Mouse (Mus musculus) ovary, postnatal 14 days (tissue): ENCODE results near the gene Dhodh.
A peak's percentile ranks its signal among the peaks of the same experiment; 100 is the strongest.

Experiments
- DNase-seq: peaks from one replicate; pipeline ENCODE4 v3.0.0; 2022; ENCODE audit warnings: low spot score

Dhodh gene

GRCm38 (mm10) chr8:109585652-109586051 is 22.8 kb downstream of the Dhodh start:
- DNase-seq, result no peak

GRCm38 (mm10) chr8:109584830-109585229 is 23.6 kb downstream of the Dhodh start:
- DNase-seq, result no peak

- no peak for DNase-seq
Observed at GRCm38 (mm10) chr8:109584293-109584692, 24.2 kb downstream of the Dhodh start.

- no peak for DNase-seq
Observed at GRCm38 (mm10) chr8:109578900-109579301, 29.6 kb downstream of the Dhodh start, which contains the start of gene Hp. TSS of gene Hp (minus strand) at chr8:109579172.

GRCm38 (mm10) chr8:109576311-109576710 is 32.2 kb downstream of the Dhodh start:
- DNase-seq, result no peak

- DNase-seq, result no peak
Observed at GRCm38 (mm10) chr8:109571139-109571538, 37.3 kb downstream of the Dhodh start.

- peak; percentile 99 for DNase-seq
Observed at GRCm38 (mm10) chr8:109565498-109566333, 42.8 kb downstream of the Dhodh start, which contains the start of the genes Dhx38 and Txnl4b. TSS of gene Dhx38 (minus strand) at chr8:109565861. TSS of gene Txnl4b (plus strand) at chr8:109565892.

GRCm38 (mm10) chr8:109564766-109565165 is 43.7 kb downstream of the Dhodh start:
- no peak for DNase-seq

- no peak for DNase-seq
Observed at GRCm38 (mm10) chr8:109563881-109564280, 44.6 kb downstream of the Dhodh start.

- DNase-seq, result no peak
Observed at GRCm38 (mm10) chr8:109551663-109552062, 56.8 kb downstream of the Dhodh start.

- no peak for DNase-seq
Observed at GRCm38 (mm10) chr8:109544049-109544448, 64.4 kb downstream of the Dhodh start.

- DNase-seq, result no peak
Observed at GRCm38 (mm10) chr8:109542748-109543519, 65.5 kb downstream of the Dhodh start.

GRCm38 (mm10) chr8:109542165-109542564 is 66.3 kb downstream of the Dhodh start:
- no peak for DNase-seq
